Mouse (Mus musculus) skeletal muscle tissue, adult 2 months (tissue): ENCODE data around the gene Hk2.
"Not testable (repeated sequence)": the region's sequence is repeated elsewhere in the genome, so short reads cannot be mapped to it uniquely, and the experiment has no call there.

ENCODE experiments used
- DNase-seq: peaks from one replicate; pipeline ENCODE4 v3.0.0-alpha.2; 2012; ENCODE audit warnings: low read depth, low spot score

Hk2 gene

DNA sequence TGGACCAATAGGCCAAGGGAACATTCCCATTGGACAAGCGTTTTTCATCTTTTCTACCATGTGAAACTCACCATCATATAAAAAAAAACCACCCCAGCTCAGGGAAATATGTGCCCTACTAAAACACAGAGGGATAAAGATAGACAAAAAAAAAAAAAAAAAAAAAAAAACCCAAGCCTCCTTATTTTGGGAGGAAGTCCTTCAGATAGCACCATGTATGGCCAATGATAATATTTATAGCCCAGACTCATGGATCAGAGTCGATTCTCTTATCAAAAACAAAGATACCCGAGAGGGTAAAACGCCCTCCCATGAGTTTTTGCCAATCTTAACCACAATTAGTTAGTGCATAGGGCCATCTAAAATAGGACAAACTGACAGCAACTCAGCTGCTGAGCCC, 84.8 kb downstream of the Hk2 start:
- DNase-seq, result no peak

DNA sequence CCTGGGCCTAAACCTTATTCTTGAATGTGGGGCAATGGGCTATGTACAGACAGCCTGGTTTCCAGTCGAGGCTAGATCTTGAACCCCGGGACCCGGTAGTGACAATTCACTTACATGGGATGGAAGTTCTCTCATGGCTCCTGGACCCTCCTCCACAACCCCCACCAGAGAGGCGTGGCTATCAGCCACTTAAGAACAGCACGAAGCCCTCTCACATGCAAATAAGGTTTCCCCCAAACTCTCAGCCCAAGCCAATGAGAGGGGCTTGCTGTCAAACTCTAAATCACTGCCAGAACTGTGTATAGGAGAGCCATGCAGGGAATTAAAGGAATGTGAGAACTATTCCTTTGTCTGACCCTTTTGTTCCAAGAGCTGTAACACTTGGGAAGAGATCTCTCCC, 85.7 kb downstream of the Hk2 start:
- DNase-seq, result not testable (repeated sequence)

DNA sequence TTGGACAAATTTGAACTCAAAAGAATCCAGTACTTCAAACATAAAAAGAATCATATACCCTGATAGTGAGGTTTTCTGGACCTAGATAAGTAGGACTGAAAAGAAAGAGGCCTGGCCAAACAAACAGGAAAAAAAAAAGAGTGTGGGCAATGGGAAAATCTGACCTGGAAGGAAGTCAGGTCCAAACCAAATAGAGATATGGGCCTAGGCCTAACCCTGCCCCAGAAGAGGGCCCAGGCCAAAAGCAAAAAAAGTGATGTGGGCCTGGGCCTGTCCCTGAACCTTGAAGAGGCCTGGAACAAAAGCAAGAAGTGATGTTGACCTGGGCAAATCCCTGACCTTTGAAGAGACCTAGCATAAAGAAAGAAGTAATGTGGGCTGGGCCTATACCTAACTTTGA, 90.1 kb downstream of the Hk2 start:
- no peak for DNase-seq

DNA sequence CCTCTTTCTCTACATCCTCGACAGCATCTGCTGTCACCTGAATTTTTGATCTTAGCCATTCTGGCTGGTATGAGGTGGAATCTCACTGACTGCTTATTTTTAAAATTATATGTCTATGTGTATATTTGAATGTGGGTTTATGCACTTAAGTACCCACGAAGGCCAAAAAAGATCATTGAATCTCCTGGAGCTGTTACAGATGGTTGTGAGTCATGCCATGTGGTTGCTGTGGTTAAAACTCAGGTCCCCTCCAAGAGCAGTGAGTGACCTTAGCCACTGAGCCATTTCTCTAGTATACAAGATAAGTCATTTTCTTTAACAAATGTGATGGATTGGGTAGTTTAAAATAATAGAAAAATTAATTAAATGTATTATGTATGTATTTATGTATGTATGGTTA, 95.0 kb downstream of the Hk2 start:
- DNase-seq, result not testable (repeated sequence)

DNA sequence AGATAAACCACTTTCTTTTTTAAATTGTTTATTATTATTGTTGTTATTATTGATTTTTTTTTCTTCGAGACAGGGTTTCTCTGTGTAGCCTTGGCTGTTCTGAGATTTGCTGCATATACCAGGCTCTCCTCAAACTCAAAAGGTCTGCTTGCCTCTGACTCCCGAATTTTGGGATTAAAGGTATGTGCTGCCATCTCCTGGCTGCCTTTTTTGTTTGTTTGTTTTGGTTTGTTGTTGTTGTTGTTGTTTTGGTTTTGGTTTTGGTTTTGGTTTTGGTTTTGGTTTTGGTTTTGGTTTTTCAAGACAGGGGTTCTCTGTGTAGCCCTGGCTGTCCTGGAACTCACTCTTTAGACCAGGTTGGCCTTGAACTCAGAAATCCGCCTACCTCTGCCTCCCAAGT, 96.6 kb downstream of the Hk2 start:
- not testable (repeated sequence) for DNase-seq
